Mouse (Mus musculus): Measurements from ENCODE around the gene Trim15. TPM values are rescaled to one million over a fixed set of nuclear protein-coding genes. Genes with fewer than 3 reads are reported as not detected.

Gene Trim15
- total RNA-seq, 1 experiment: not detected

DNA sequence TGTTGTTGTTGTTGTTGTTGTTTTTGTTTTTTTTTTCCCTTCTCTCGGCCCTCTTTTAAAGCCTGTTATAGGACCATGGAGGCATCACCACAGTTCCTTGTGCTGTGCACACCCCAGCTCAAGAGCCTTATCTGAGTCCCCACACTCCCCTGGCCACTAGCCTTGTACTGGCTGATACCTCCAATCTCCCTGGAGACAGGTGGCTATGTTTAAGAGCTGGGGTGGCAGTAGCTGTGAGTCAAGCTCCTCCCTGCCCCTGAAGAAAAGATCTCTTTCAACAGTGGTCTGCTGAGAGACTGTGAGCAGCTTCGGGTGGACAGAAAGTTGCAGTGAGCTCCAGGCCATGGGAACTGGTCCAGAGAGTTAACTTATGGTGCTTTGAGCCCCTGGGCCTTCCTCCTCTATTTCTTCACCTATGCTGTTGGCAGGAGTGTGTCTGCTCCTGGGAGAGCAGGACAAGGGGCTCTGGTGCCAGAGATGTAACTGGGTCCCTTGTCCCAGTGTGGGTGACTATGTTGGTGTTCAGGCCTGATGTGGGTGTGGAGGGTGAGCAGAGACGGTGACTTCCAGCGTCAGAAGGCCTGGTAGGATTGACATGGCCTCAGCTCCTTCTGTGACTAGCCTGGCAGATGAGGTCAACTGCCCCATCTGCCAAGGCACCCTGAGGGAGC is 2.4 kb upstream of the Trim15 start, which contains the start of gene Trim10:
Gene Trim10, plus strand, starts transcription at position 291 of the 671 bp plus-strand sequence.
- Histone ChIP-seq H3K9me3 (ENCODE audit: control insufficient read depth, insufficient read depth, low read depth, low read length) (no peaks in the 10 kb centered on the region), H3K4me1 (ENCODE audit: control insufficient read depth in 2 of 2, insufficient read depth in 2 of 2, low read length in 2 of 2, poor library complexity in 1 of 2) (peaks cover 0 to 12% of the 10 kb centered on the region in 2 experiments; a peak in 1 of 4 replicates), H3K36me3 (ENCODE audit: control insufficient read depth, insufficient read depth, low read length, poor library complexity, severe bottlenecking) (no peaks in the 10 kb centered on the region), H3K9ac (ENCODE audit: insufficient read depth, low read depth, low read length, poor library complexity, severe bottlenecking) (no peak within 1 kb of the TSS), H3K27ac (ENCODE audit: insufficient read depth, low read depth, low read length, poor library complexity, severe bottlenecking) (no peak within 1 kb of the TSS), H3K4me3 (ENCODE audit: insufficient read depth in 1 of 2, low read depth in 1 of 2, low read length in 2 of 2, poor library complexity in 1 of 2, severe bottlenecking in 1 of 2) (peak within 1 kb of the TSS; percentile 19 to 26; a peak in 2 of 4 replicates)
- no peak for TF ChIP-seq ZNF384 (IDR thresholded peaks at IDR 0.05; ENCODE audit: low read depth, low read length)
- TF ChIP-seq HCFC1 (IDR thresholded peaks at IDR 0.05; ENCODE audit: borderline replicate concordance, insufficient read depth, low read length): no peak
- TF ChIP-seq ZC3H11A (IDR thresholded peaks at IDR 0.05; ENCODE audit: borderline replicate concordance, low read depth, low read length): no peak
- no peak for TF ChIP-seq CHD2 (IDR thresholded peaks at IDR 0.05; ENCODE audit: low read depth, low read length)
- no peak for TF ChIP-seq MAFK (IDR thresholded peaks at IDR 0.05; ENCODE audit: insufficient read depth, low read depth, low read length)
- in situ Hi-C loops (cut with MboI; ENCODE audit: low sequenced_read_pairs in 2 of 2, unreplicated experiment in 2 of 2): no loop called here
- DNase-seq (ENCODE audit: low read depth, low spot score): no peak

- no peak for DNase-seq (ENCODE audit: low read depth, low spot score)
- in situ Hi-C loops (cut with MboI; ENCODE audit: low sequenced_read_pairs in 2 of 2, unreplicated experiment in 2 of 2): no loop called here
- no peak overlapping the region for H3K27ac ChIP-seq (ENCODE audit: insufficient read depth, low read depth, low read length, poor library complexity, severe bottlenecking)
- no peaks in the 10 kb centered on the region for H3K36me3 ChIP-seq (ENCODE audit: control insufficient read depth, insufficient read depth, low read length, poor library complexity, severe bottlenecking)
- no peak overlapping the region for H3K9ac ChIP-seq (ENCODE audit: insufficient read depth, low read depth, low read length, poor library complexity, severe bottlenecking)
- H3K9me3 ChIP-seq (ENCODE audit: control insufficient read depth, insufficient read depth, low read depth, low read length): no peaks in the 10 kb centered on the region
- TF ChIP-seq HCFC1 (IDR thresholded peaks at IDR 0.05; ENCODE audit: borderline replicate concordance, insufficient read depth, low read length) (no peak), ZC3H11A (IDR thresholded peaks at IDR 0.05; ENCODE audit: borderline replicate concordance, low read depth, low read length) (no peak), ZNF384 (IDR thresholded peaks at IDR 0.05; ENCODE audit: low read depth, low read length) (no peak), CHD2 (IDR thresholded peaks at IDR 0.05; ENCODE audit: low read depth, low read length) (no peak), MAFK (IDR thresholded peaks at IDR 0.05; ENCODE audit: insufficient read depth, low read depth, low read length) (no peak)
- peaks cover 0 to 12% of the 10 kb centered on the region in 2 experiments; a peak in 1 of 4 replicates for H3K4me1 ChIP-seq (ENCODE audit: control insufficient read depth in 2 of 2, insufficient read depth in 2 of 2, low read length in 2 of 2, poor library complexity in 1 of 2)
- H3K4me3 ChIP-seq (ENCODE audit: insufficient read depth in 1 of 2, low read depth in 1 of 2, low read length in 2 of 2, poor library complexity in 1 of 2, severe bottlenecking in 1 of 2): no peak overlapping the region
Observed at GRCm38 (mm10) chr17:36868836-36869235, 1.8 kb upstream of the Trim15 start.

GRCm38 (mm10) chr17:36861680-36862079 is 5.3 kb downstream of the Trim15 start:
- Histone ChIP-seq H3K9me3 (ENCODE audit: control insufficient read depth, insufficient read depth, low read depth, low read length) (no peaks in the 10 kb centered on the region), H3K9ac (ENCODE audit: insufficient read depth, low read depth, low read length, poor library complexity, severe bottlenecking) (no peak overlapping the region), H3K27ac (ENCODE audit: insufficient read depth, low read depth, low read length, poor library complexity, severe bottlenecking) (no peak overlapping the region), H3K4me1 (ENCODE audit: control insufficient read depth in 2 of 2, insufficient read depth in 2 of 2, low read length in 2 of 2, poor library complexity in 1 of 2) (peaks cover 0 to 4% of the 10 kb centered on the region in 2 experiments; a peak in 1 of 4 replicates), H3K4me3 (ENCODE audit: insufficient read depth in 1 of 2, low read depth in 1 of 2, low read length in 2 of 2, poor library complexity in 1 of 2, severe bottlenecking in 1 of 2) (no peak overlapping the region), H3K36me3 (ENCODE audit: control insufficient read depth, insufficient read depth, low read length, poor library complexity, severe bottlenecking) (peaks cover 14% of the 10 kb centered on the region)
- in situ Hi-C loops (cut with MboI; ENCODE audit: low sequenced_read_pairs in 2 of 2, unreplicated experiment in 2 of 2): no loop called here
- no peak for TF ChIP-seq CHD2 (IDR thresholded peaks at IDR 0.05; ENCODE audit: low read depth, low read length)
- no peak for TF ChIP-seq MAFK (IDR thresholded peaks at IDR 0.05; ENCODE audit: insufficient read depth, low read depth, low read length)
- no peak for TF ChIP-seq HCFC1 (IDR thresholded peaks at IDR 0.05; ENCODE audit: borderline replicate concordance, insufficient read depth, low read length)
- no peak for TF ChIP-seq ZC3H11A (IDR thresholded peaks at IDR 0.05; ENCODE audit: borderline replicate concordance, low read depth, low read length)
- TF ChIP-seq ZNF384 (IDR thresholded peaks at IDR 0.05; ENCODE audit: low read depth, low read length): no peak
- no peak for DNase-seq (ENCODE audit: low read depth, low spot score)

DNA sequence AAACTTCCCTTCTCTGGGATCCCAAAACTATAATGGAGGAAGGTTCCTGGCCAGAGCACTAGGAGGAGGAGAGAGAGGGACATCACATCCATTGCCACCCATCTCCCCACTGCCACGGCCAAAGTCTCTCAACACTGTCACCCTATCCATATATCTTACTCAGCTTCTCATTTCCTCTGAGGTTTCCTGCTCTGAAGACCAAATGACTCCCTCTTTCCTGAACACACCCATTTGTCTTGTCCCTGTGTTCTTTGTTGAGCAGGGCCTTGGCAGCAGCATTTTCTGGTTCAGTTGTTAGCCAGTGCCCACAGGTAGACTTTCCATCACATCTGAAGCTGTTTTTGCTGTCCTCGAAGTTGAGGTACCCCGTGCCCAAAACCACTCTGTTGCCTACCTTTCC is 8.8 kb downstream of the Trim15 start:
- no peak overlapping the region for H3K4me3 ChIP-seq (ENCODE audit: insufficient read depth in 1 of 2, low read depth in 1 of 2, low read length in 2 of 2, poor library complexity in 1 of 2, severe bottlenecking in 1 of 2)
- in situ Hi-C loops (cut with MboI; ENCODE audit: low sequenced_read_pairs in 2 of 2, unreplicated experiment in 2 of 2): no loop called here

More for the DNA sequence above, 8.8 kb downstream of the Trim15 start:
- no peak for DNase-seq (ENCODE audit: low read depth, low spot score)
- no peaks in the 10 kb centered on the region for H3K9me3 ChIP-seq (ENCODE audit: control insufficient read depth, insufficient read depth, low read depth, low read length)
- no peak for TF ChIP-seq HCFC1 (IDR thresholded peaks at IDR 0.05; ENCODE audit: borderline replicate concordance, insufficient read depth, low read length)
- no peak for TF ChIP-seq MAFK (IDR thresholded peaks at IDR 0.05; ENCODE audit: insufficient read depth, low read depth, low read length)
- no peak for TF ChIP-seq ZC3H11A (IDR thresholded peaks at IDR 0.05; ENCODE audit: borderline replicate concordance, low read depth, low read length)
- TF ChIP-seq CHD2 (IDR thresholded peaks at IDR 0.05; ENCODE audit: low read depth, low read length): no peak
- no peak for TF ChIP-seq ZNF384 (IDR thresholded peaks at IDR 0.05; ENCODE audit: low read depth, low read length)
- H3K9ac ChIP-seq (ENCODE audit: insufficient read depth, low read depth, low read length, poor library complexity, severe bottlenecking): no peak overlapping the region
- peaks cover 0 to 5% of the 10 kb centered on the region in 2 experiments; a peak in 1 of 4 replicates for H3K4me1 ChIP-seq (ENCODE audit: control insufficient read depth in 2 of 2, insufficient read depth in 2 of 2, low read length in 2 of 2, poor library complexity in 1 of 2)
- H3K27ac ChIP-seq (ENCODE audit: insufficient read depth, low read depth, low read length, poor library complexity, severe bottlenecking): no peak overlapping the region
- peaks cover 30% of the 10 kb centered on the region for H3K36me3 ChIP-seq (ENCODE audit: control insufficient read depth, insufficient read depth, low read length, poor library complexity, severe bottlenecking)
